Mouse (Mus musculus) lung, adult 2 months (tissue): ENCODE results near the gene Gm20388.

Experiments
- CTCF ChIP-seq: fragments of 200-500 bp; IDR thresholded peaks from 2 replicates; pipeline ENCODE4 v1.5.1; 2011; ENCODE audit warnings: mild to moderate bottlenecking, low read length, control low read depth; ENCODE audit not compliant: insufficient read depth
- POLR2A ChIP-seq: fragments of 200-500 bp; IDR thresholded peaks from 2 replicates; pipeline ENCODE4 v1.6.1; 2011; ENCODE audit warnings: low read depth, mild to moderate bottlenecking, control low read depth, low read length, borderline replicate concordance; ENCODE audit errors: extremely low read depth

GRCm38 (mm10) chr8:122062508-122063223 lies 2152.0 kb downstream of the Gm20388 start:
- no peak for TF ChIP-seq CTCF
- no peak for TF ChIP-seq POLR2A
